Mouse (Mus musculus) bone marrow macrophage, adult 2 months (primary cell): Measurements from ENCODE around the gene Siva1.

Source experiments
- CTCF ChIP-seq: IDR thresholded peaks from 2 replicates; pipeline ENCODE4 v1.5.1; 2012; ENCODE audit warnings: low read depth, mild to moderate bottlenecking, low read length, moderate library complexity
- POLR2A ChIP-seq: IDR thresholded peaks from 2 replicates; pipeline ENCODE4 v1.6.1; 2012; ENCODE audit warnings: mild to moderate bottlenecking, low read depth, low read length, borderline replicate concordance

DNA sequence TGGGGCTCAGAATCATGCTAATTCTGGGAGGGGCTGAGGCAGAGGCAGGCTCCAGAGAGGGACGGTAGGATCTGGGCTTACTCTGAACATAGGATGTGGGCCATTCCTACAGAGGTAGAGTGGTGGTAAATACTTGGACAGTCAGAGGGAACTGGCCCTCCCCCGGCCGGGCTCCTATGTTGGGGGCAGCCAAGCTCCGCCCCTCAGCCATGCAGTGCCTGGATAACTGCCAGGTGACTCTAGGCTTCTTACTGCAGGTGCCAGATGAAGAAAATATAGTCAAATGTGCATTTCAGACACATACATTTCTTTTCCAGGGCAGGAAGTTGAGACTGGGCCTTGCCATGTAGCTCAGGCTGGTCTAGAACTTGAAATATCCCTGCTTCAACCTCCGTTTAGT, 32.6 kb downstream of the Siva1 start:
- TF ChIP-seq POLR2A (no peak), CTCF (no peak)
